Mouse (Mus musculus) heart, postnatal 25 days (tissue): ENCODE measurements around the gene Ift43. TPM values are rescaled to one million over a fixed set of nuclear protein-coding genes. Genes with fewer than 3 reads are reported as not detected.

Experiments
- DNase-seq: peaks from one replicate; pipeline ENCODE4 v3.0.0; 2022; ENCODE audit warnings: low spot score
- intact Hi-C: fragments of 180-260 bp; cut with DNase I; formaldehyde crosslinking; loops from one replicate; pipeline ENCODE4 v1.15.1; 2025
- total RNA-seq, 2 experiments: library from RNA; stranded (reverse); gene quantifications; 2 replicates each; pipeline ENCODE4 v1.2.3; 2021

The Ift43 gene
- total RNA-seq, 2 experiments from 2014 or later, result 23.0 to 24.5 TPM

GRCm38 (mm10) chr12:86211099-86211520 is 128.8 kb downstream of the Ift43 start:
- intact Hi-C loops, result no loop called here
- no peak for DNase-seq

Other genes with a start within 250 kb of the Ift43 start
- gene Tgfb3, start 3.5 kb upstream of the Ift43 start, total RNA-seq, result 10 to 100 TPM; 14.8 to 16.5 TPM
- 10 to 100 TPM; 12.6 to 13.8 TPM for gene Gpatch2l, start 159.3 kb downstream of the Ift43 start, total RNA-seq